Mouse (Mus musculus) bone marrow, adult 2 months (tissue): ENCODE results near the gene Ddx27. TPM values are rescaled to one million over a fixed set of nuclear protein-coding genes. Genes with fewer than 3 reads are reported as not detected.

ENCODE experiments used
- H3K27ac ChIP-seq: fragments of 200-500 bp; 2 replicates; pipeline ENCODE4 v1.5.1; 2012; ENCODE audit warnings: low read depth, mild to moderate bottlenecking, control low read depth, inconsistent platforms, low read length; ENCODE audit not compliant: control insufficient read depth, poor library complexity, insufficient read depth
- H3K4me1 ChIP-seq: fragments of 200-500 bp; 2 replicates; pipeline ENCODE4 v1.6.1; 2011; ENCODE audit warnings: low read length; ENCODE audit not compliant: control insufficient read depth, insufficient read depth
- H3K4me3 ChIP-seq: fragments of 200-500 bp; replicated peaks from 2 replicates; pipeline ENCODE3; 2011; ENCODE audit warnings: mild to moderate bottlenecking, low read depth, low read length, control low read depth; ENCODE audit not compliant: control insufficient read depth
- CTCF ChIP-seq: fragments of 200-500 bp; IDR thresholded peaks from 2 replicates; pipeline ENCODE4 v1.5.1; 2011; ENCODE audit warnings: low read length, control low read depth; ENCODE audit not compliant: control insufficient read depth, insufficient read depth
- POLR2A ChIP-seq: fragments of 200-500 bp; IDR thresholded peaks from 2 replicates; pipeline ENCODE4 v1.6.1; 2011; ENCODE audit warnings: low read depth, mild to moderate bottlenecking, control low read depth, low read length, borderline replicate concordance; ENCODE audit not compliant: control insufficient read depth
- WGBS: fragments of 180-500 bp; shearing (Covaris S2); methylation state at CpG from one replicate; pipeline ENCODE4 v1.1.7; 2018; 5-methylcytosine and 5-hydroxymethylcytosine counted together
- polyA plus RNA-seq: library from polyadenylated mRNA; stranded (reverse); fragments of >200 nt; gene quantifications from 2 replicates; pipeline ENCODE4 v1.2.4, GENCODE M21; 2011; ENCODE audit warnings: low replicate concordance; ENCODE audit not compliant: missing spikeins, insufficient read depth, insufficient read length

The Ddx27 gene
- polyA plus RNA-seq, 1 experiment = 54.4 TPM

- H3K4me1 ChIP-seq = no peaks in the 10 kb centered on the region; the same call in 1 of the 2 replicates
- no peak for TF ChIP-seq CTCF
- TF ChIP-seq POLR2A = no peak
- H3K4me3 ChIP-seq = no peak overlapping the region
- 82% methylated on average over 4 of the region's 4 CpGs for WGBS
- no peak overlapping the region for H3K27ac ChIP-seq
Measured at GRCm38 (mm10) chr2:167009483-167009882, 5.5 kb upstream of the Ddx27 start.

GRCm38 (mm10) chr2:167010546-167010945 lies 4.4 kb upstream of the Ddx27 start:
- TF ChIP-seq POLR2A (no peak), CTCF (no peak)
- H3K27ac ChIP-seq = no peak overlapping the region
- 84% methylated on average over 3 of the region's 3 CpGs for WGBS
- H3K4me1 ChIP-seq = no peaks in the 10 kb centered on the region; the same call in 1 of the 2 replicates
- H3K4me3 ChIP-seq = no peak overlapping the region

- Histone ChIP-seq H3K4me3 (peak overlapping the region; percentile 94), H3K4me1 (peaks cover 2% of the 10 kb centered on the region), H3K27ac (peak overlapping the region; percentile 27)
- WGBS = under 1% methylated on average over 20 of the region's 21 CpGs
- TF ChIP-seq POLR2A (no peak), CTCF (no peak)
Measured at GRCm38 (mm10) chr2:167015382-167015718, 357 bp downstream of the Ddx27 start.

GRCm38 (mm10) chr2:167019396-167019795 lies 4.4 kb downstream of the Ddx27 start:
- H3K4me3 ChIP-seq = no peak overlapping the region
- TF ChIP-seq CTCF (no peak), POLR2A (no peak)
- WGBS = 92% methylated on average over 10 of the region's 10 CpGs
- H3K4me1 ChIP-seq = peaks cover 2% of the 10 kb centered on the region
- no peak overlapping the region for H3K27ac ChIP-seq

- 92% methylated on average over 7 of the region's 7 CpGs for WGBS
- Histone ChIP-seq H3K27ac (no peak overlapping the region), H3K4me3 (no peak overlapping the region), H3K4me1 (no peaks in the 10 kb centered on the region)
- TF ChIP-seq POLR2A (no peak), CTCF (no peak)
Measured at GRCm38 (mm10) chr2:167028553-167028952, 13.6 kb downstream of the Ddx27 start.

- WGBS = 97% methylated on average over 4 of the region's 4 CpGs
- no peak overlapping the region for H3K4me3 ChIP-seq
Measured at GRCm38 (mm10) chr2:167030507-167030906, 15.5 kb downstream of the Ddx27 start.

GRCm38 (mm10) chr2:167037710-167038109 lies 22.7 kb downstream of the Ddx27 start:
- H3K27ac ChIP-seq = no peak overlapping the region
- no peaks in the 10 kb centered on the region for H3K4me1 ChIP-seq
- TF ChIP-seq POLR2A (no peak), CTCF (no peak)
- H3K4me3 ChIP-seq = no peak overlapping the region
- 94% methylated on average over 12 of the region's 12 CpGs for WGBS

More at GRCm38 (mm10) chr2:167030507-167030906, 15.5 kb downstream of the Ddx27 start:
- Histone ChIP-seq H3K27ac (no peak overlapping the region), H3K4me1 (no peaks in the 10 kb centered on the region)
- TF ChIP-seq CTCF = no peak
- no peak for TF ChIP-seq POLR2A

GRCm38 (mm10) chr2:167038297-167038696 lies 23.3 kb downstream of the Ddx27 start:
- H3K27ac ChIP-seq = no peak overlapping the region
- H3K4me3 ChIP-seq = no peak overlapping the region
- no peaks in the 10 kb centered on the region for H3K4me1 ChIP-seq
- 86% methylated on average over 6 of the region's 6 CpGs for WGBS
- TF ChIP-seq POLR2A (no peak), CTCF (no peak)

- WGBS = 85% methylated on average over 7 of the region's 7 CpGs
- no peak for TF ChIP-seq CTCF
- no peak for TF ChIP-seq POLR2A
- Histone ChIP-seq H3K4me1 (no peaks in the 10 kb centered on the region; the same call in 1 of the 2 replicates), H3K4me3 (no peak overlapping the region), H3K27ac (no peak overlapping the region)
Measured at GRCm38 (mm10) chr2:167038716-167039115, 23.7 kb downstream of the Ddx27 start.
